Mouse (Mus musculus) C2C12 (cell line): ENCODE measurements around the gene Ift140.

Experiments
- CEBPB ChIP-seq: IDR thresholded peaks from one replicate; pipeline ENCODE4 v1.6.1; 2011; ENCODE audit warnings: low read depth, mild to moderate bottlenecking, control low read depth, moderate library complexity
- CTCF ChIP-seq: IDR thresholded peaks from one replicate; pipeline ENCODE4 v1.5.1; 2011; ENCODE audit not compliant: control insufficient read depth, insufficient read depth, insufficient read length
- MYOD1 ChIP-seq: IDR thresholded peaks from one replicate; pipeline ENCODE4 v1.6.1; 2011; ENCODE audit warnings: low read depth; ENCODE audit not compliant: control insufficient read depth, insufficient read length
- MYOG ChIP-seq: IDR thresholded peaks from one replicate; pipeline ENCODE4 v1.6.1; 2011; ENCODE audit not compliant: control insufficient read depth, insufficient read length; ENCODE audit errors: extremely low read depth
- USF1 ChIP-seq: IDR thresholded peaks from one replicate; pipeline ENCODE4 v1.6.1; 2011; ENCODE audit warnings: low read depth, mild to moderate bottlenecking, control low read depth, moderate library complexity

- no peak for TF ChIP-seq CEBPB
- no peak for TF ChIP-seq USF1
- no peak for TF ChIP-seq CTCF
- TF ChIP-seq MYOD1 = no peak
- no peak for TF ChIP-seq MYOG
Observed at GRCm38 (mm10) chr17:25015655-25016291, at the start of gene Ift140, which contains the start of gene Cramp1l.
